Mouse (Mus musculus) left cerebral cortex, postnatal 36 days (tissue): Measurements from ENCODE around the gene Pga5. TPM values are rescaled to one million over a fixed set of nuclear protein-coding genes. Genes with fewer than 3 reads are reported as not detected.

Experiments used
- DNase-seq, 2 experiments: peaks; one replicate each; pipeline ENCODE4 v3.0.0; 2021 to 2022; ENCODE audit warnings: low spot score in 2 of 2, mixed read lengths in 1 of 2
- intact Hi-C: fragments of 180-260 bp; cut with DNase I; formaldehyde crosslinking; loops from one replicate; pipeline ENCODE4 v1.15.1; 2025
- total RNA-seq, 2 experiments: library from RNA; stranded (reverse); gene quantifications; 2 replicates each; pipeline ENCODE4 v1.2.3; 2021

Gene Pga5
- total RNA-seq, 2 experiments from 2014 or later: not detected

DNA sequence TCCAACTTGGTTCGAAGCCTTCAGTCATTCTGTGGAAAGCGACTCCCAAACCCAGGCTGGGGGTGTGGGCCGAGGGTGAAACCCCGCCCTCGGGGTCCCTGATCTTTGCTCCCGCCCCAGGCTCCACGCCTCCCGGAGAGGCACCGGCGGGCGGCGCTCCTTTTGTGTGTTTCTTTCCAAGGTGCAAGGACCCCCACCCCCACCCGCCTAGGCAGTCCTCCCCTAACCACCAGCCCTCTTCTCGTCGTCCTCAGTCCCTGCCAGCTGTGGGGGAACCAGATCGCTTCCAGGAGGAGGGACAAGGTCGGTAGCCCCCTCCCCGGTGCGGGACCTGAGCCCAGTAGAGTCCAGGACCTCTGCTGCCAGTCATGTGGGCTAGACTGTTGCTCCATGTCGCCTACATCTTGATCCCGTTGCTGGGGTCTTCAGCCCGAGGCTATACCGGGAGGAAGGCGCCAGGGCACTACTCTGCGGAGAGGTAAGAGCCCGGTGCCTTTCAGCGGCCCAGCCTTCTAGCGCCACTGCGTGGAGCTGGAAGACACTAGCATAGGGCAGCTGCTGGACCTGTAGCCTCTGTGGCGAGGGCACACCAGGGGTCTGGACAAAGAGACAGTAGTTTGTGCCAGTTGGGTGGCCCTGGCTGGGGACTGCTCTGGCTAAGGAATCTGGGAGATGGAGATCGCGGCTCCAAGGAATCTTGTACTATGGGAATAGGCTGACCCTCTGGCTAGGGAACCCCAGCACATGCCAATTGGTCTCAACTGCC is 43.6 kb downstream of the Pga5 start, which contains the start of gene Vwce:
Gene Vwce, plus strand, starts transcription at position 108 of the 766 bp plus-strand sequence.
- peak in 1 of 2 experiments; percentile 47 for DNase-seq
- intact Hi-C loops: no loop called here

Other genes with a start within 250 kb of the Pga5 start
- gene Lrrc10b, start 220.6 kb downstream of the Pga5 start, total RNA-seq: 10 to 100 TPM; 16.3 to 21.2 TPM
- 1 to 10 TPM in 1 of 2 experiments, under 1 TPM in 1; 0.86 to 1.2 TPM for gene Ppp1r32, start 195.1 kb downstream of the Pga5 start, total RNA-seq
- gene Cpsf7, start 152.8 kb downstream of the Pga5 start, total RNA-seq: 10 to 100 TPM; 67.8 to 88.8 TPM
- gene Sdhaf2, start 151.9 kb downstream of the Pga5 start, total RNA-seq: 10 to 100 TPM; 53.6 to 60.8 TPM
- gene Tmem216, start 121.8 kb downstream of the Pga5 start, total RNA-seq: 10 to 100 TPM; 11.1 to 12.7 TPM
- 10 to 100 TPM; 11.8 to 13.9 TPM for gene Cyb561a3, start 100.9 kb downstream of the Pga5 start, total RNA-seq
- gene Tmem138, start 100.7 kb downstream of the Pga5 start, total RNA-seq: 10 to 100 TPM; 11.6 to 16.5 TPM
- gene Ddb1, start 72.7 kb downstream of the Pga5 start, total RNA-seq: 100 to 1,000 TPM; 193 to 209 TPM
- 10 to 100 TPM; 20.0 to 23.1 TPM for gene Tkfc, start 72.4 kb downstream of the Pga5 start, total RNA-seq
- under 1 TPM; 0.35 to 0.66 TPM for gene Vwce, start 43.9 kb downstream of the Pga5 start, total RNA-seq
- 10 to 100 TPM; 23.0 to 23.2 TPM for gene Vps37c, start 10.7 kb upstream of the Pga5 start, total RNA-seq
- gene Cd5, start 60.9 kb upstream of the Pga5 start, total RNA-seq: not detected
- gene Cd6, start 152.0 kb upstream of the Pga5 start, total RNA-seq: 1 to 10 TPM; 2.9 to 3.1 TPM
- gene Slc15a3, start 161.7 kb upstream of the Pga5 start, total RNA-seq: 1 to 10 TPM in 1 of 2 experiments, under 1 TPM in 1; 0.86 to 1.7 TPM
- 100 to 1,000 TPM; 277 to 369 TPM for gene Tmem132a, start 191.9 kb upstream of the Pga5 start, total RNA-seq
- 10 to 100 TPM; 40.0 to 49.9 TPM for gene Tmem109, start 203.9 kb upstream of the Pga5 start, total RNA-seq
- gene Prpf19, start 217.2 kb upstream of the Pga5 start, total RNA-seq: 100 to 1,000 TPM; 207 to 213 TPM
- gene Zp1, start 242.6 kb upstream of the Pga5 start, total RNA-seq: not detected